Mouse (Mus musculus) G1E (cell line): ENCODE results near the gene Aamdc.

Experiments used
- CTCF ChIP-seq: IDR thresholded peaks from 2 replicates; pipeline ENCODE4 v1.5.1; 2012; ENCODE audit warnings: low read depth, low read length, inconsistent platforms, mixed read lengths
- POLR2AphosphoS5 ChIP-seq: IDR thresholded peaks from 2 replicates; pipeline ENCODE4 v1.6.1; 2012; ENCODE audit warnings: low read depth, low read length, inconsistent platforms; ENCODE audit not compliant: insufficient replicate concordance

DNA sequence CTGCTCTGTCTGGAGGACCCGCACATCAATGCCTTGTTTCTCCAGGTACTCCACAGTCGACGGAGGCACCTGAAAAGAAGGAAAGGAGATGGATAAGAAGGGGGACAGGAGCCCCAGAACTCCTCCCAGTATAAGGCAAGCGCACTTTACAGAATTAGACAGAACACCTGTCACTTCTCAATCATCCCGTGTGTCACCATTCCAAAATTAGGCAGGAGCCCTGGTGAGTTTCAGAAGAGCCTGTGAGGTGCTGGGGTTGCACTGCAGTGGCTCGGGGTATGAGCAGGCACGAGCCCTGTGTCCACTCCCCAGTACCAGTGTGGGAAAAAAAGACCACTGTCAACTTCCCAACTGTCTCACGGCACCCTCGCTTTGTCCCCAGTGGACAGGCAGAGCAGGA, 28.6 kb downstream of the Aamdc start:
- TF ChIP-seq CTCF (no peak), POLR2AphosphoS5 (no peak)
